Mouse (Mus musculus): ENCODE measurements around the gene Esr1. TPM values are rescaled to one million over a fixed set of nuclear protein-coding genes. Genes with fewer than 3 reads are reported as not detected.
A peak's percentile ranks its signal among the peaks of the same experiment; 100 is the strongest.
"Not testable (repeated sequence)": the region's sequence is repeated elsewhere in the genome, so short reads cannot be mapped to it uniquely, and the experiment has no call there.

Gene Esr1
- polyA plus RNA-seq, 1 experiment from 2014 or later, result 0.26 TPM

GRCm38 (mm10) chr10:4670053-4670452, 58.7 kb downstream of the Esr1 start:
- H3K9me3 ChIP-seq (ENCODE audit: low read length), result no peaks in the 10 kb centered on the region
- WGBS, result 49% methylated on average over 2 of the region's 2 CpGs
- H3K9ac ChIP-seq (replicated peaks; ENCODE audit: low read depth), result no peak overlapping the region
- no peaks in the 10 kb centered on the region for H3K27me3 ChIP-seq (replicated peaks; ENCODE audit: insufficient read depth, low read length)
- TF ChIP-seq EP300 (IDR thresholded peaks at IDR 0.05) (no peak), CTCF (IDR thresholded peaks at IDR 0.05) (no peak)
- no peak overlapping the region for H3K27ac ChIP-seq (ENCODE audit: low read length)
- DNase-seq (ENCODE audit: low spot score), result no peak
- H3K4me2 ChIP-seq (replicated peaks; ENCODE audit: low read depth, low read length), result no peak overlapping the region
- H3K4me1 ChIP-seq (ENCODE audit: insufficient read depth, low read depth, low read length), result no peaks in the 10 kb centered on the region
- no peak for ATAC-seq
- H3K36me3 ChIP-seq (ENCODE audit: insufficient read depth, low read length), result no peaks in the 10 kb centered on the region
- no peak overlapping the region for H3K4me3 ChIP-seq (ENCODE audit: low read depth, low read length)

- Histone ChIP-seq H3K27ac (ENCODE audit: low read length) (no peak overlapping the region), H3K4me1 (ENCODE audit: insufficient read depth, low read depth, low read length) (no peaks in the 10 kb centered on the region), H3K9me3 (ENCODE audit: low read length) (no peaks in the 10 kb centered on the region), H3K9ac (replicated peaks; ENCODE audit: low read depth) (no peak overlapping the region), H3K4me2 (replicated peaks; ENCODE audit: low read depth, low read length) (no peak overlapping the region), H3K27me3 (replicated peaks; ENCODE audit: insufficient read depth, low read length) (no peaks in the 10 kb centered on the region), H3K4me3 (ENCODE audit: low read depth, low read length) (no peak overlapping the region), H3K36me3 (ENCODE audit: insufficient read depth, low read length) (no peaks in the 10 kb centered on the region)
- 49% methylated on average over 3 of the region's 3 CpGs for WGBS
- no peak for TF ChIP-seq EP300 (IDR thresholded peaks at IDR 0.05)
- no peak for TF ChIP-seq CTCF (IDR thresholded peaks at IDR 0.05)
- DNase-seq (ENCODE audit: low spot score) (no peak), ATAC-seq (no peak)
These were observed 60.5 kb downstream of the Esr1 start for GRCm38 (mm10) chr10:4671876-4672275.

GRCm38 (mm10) chr10:4673311-4673816, 62.0 kb downstream of the Esr1 start:
- H3K36me3 ChIP-seq (ENCODE audit: insufficient read depth, low read length), result no peaks in the 10 kb centered on the region
- H3K27ac ChIP-seq (ENCODE audit: low read length), result no peak overlapping the region
- TF ChIP-seq CTCF (IDR thresholded peaks at IDR 0.05) (no peak), EP300 (IDR thresholded peaks at IDR 0.05) (no peak)
- no peak overlapping the region for H3K4me3 ChIP-seq (ENCODE audit: low read depth, low read length)
- no peaks in the 10 kb centered on the region for H3K27me3 ChIP-seq (replicated peaks; ENCODE audit: insufficient read depth, low read length)
- ATAC-seq (no peak), DNase-seq (ENCODE audit: low spot score) (no peak)
- WGBS, result 66% methylated on average over 4 of the region's 4 CpGs
- H3K4me2 ChIP-seq (replicated peaks; ENCODE audit: low read depth, low read length), result no peak overlapping the region
- H3K4me1 ChIP-seq (ENCODE audit: insufficient read depth, low read depth, low read length), result no peaks in the 10 kb centered on the region
- H3K9ac ChIP-seq (replicated peaks; ENCODE audit: low read depth), result no peak overlapping the region
- H3K9me3 ChIP-seq (ENCODE audit: low read length), result no peaks in the 10 kb centered on the region

DNA sequence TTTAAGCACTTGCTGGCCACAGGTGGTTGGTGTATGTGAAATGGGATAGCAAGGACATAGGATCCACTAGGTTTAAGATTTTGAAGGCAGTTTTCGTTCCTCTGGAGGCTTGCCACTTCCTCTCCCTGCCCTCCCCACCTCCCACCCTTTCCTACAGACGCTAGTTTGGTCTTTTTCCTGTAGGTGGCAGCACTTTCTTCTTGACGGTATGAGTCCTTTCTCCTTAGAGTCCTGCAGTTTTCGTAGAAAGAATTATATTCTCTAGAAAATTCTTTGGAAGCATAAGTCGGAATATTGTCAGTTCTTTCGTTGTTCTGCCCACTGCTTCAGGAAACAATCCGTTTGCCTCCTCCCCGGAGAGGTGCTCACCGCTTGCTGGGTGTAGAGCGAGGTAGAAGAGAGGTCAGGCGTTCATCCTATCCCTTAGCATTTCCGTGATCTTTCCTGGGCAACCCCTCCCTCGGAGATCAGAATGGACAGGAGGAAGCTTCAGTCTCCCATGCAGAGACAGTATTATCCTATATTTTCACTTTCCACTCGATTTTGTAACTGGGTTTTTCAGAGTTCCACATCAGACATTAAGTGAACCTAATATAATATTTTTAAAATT, 63.7 kb downstream of the Esr1 start:
- TF ChIP-seq CTCF (IDR thresholded peaks at IDR 0.05), result peak; percentile 49
- DNase-seq (ENCODE audit: low spot score), result peak; percentile 15

GRCm38 (mm10) chr10:4683106-4683505, 71.7 kb downstream of the Esr1 start:
- no peak for ATAC-seq
- H3K4me1 ChIP-seq (ENCODE audit: insufficient read depth, low read depth, low read length), result no peaks in the 10 kb centered on the region
- 76% methylated on average over 5 of the region's 5 CpGs for WGBS
- no peak overlapping the region for H3K27ac ChIP-seq (ENCODE audit: low read length)
- H3K4me3 ChIP-seq (ENCODE audit: low read depth, low read length), result no peak overlapping the region
- no peaks in the 10 kb centered on the region for H3K36me3 ChIP-seq (ENCODE audit: insufficient read depth, low read length)
- H3K9ac ChIP-seq (replicated peaks; ENCODE audit: low read depth), result no peak overlapping the region
- TF ChIP-seq EP300 (IDR thresholded peaks at IDR 0.05) (no peak), CTCF (IDR thresholded peaks at IDR 0.05) (no peak)
- no peak for DNase-seq (ENCODE audit: low spot score)
- H3K27me3 ChIP-seq (replicated peaks; ENCODE audit: insufficient read depth, low read length), result no peaks in the 10 kb centered on the region
- no peak overlapping the region for H3K4me2 ChIP-seq (replicated peaks; ENCODE audit: low read depth, low read length)
- no peaks in the 10 kb centered on the region for H3K9me3 ChIP-seq (ENCODE audit: low read length)

More for the DNA sequence above, 63.7 kb downstream of the Esr1 start:
- not testable (repeated sequence) for H3K9me3 ChIP-seq (ENCODE audit: low read length); H3K9ac ChIP-seq (replicated peaks; ENCODE audit: low read depth); ATAC-seq; H3K27ac ChIP-seq (ENCODE audit: low read length); H3K4me3 ChIP-seq (ENCODE audit: low read depth, low read length); H3K27me3 ChIP-seq (replicated peaks; ENCODE audit: insufficient read depth, low read length); H3K36me3 ChIP-seq (ENCODE audit: insufficient read depth, low read length); H3K4me1 ChIP-seq (ENCODE audit: insufficient read depth, low read depth, low read length); H3K4me2 ChIP-seq (replicated peaks; ENCODE audit: low read depth, low read length)
- WGBS, result 16% methylated on average over 14 of the region's 14 CpGs

- no peak overlapping the region for H3K4me3 ChIP-seq (ENCODE audit: low read depth, low read length)
- no peak for DNase-seq (ENCODE audit: low spot score)
- ATAC-seq, result no peak
- WGBS, result 74% methylated on average over 12 of the region's 12 CpGs
- no peaks in the 10 kb centered on the region for H3K27me3 ChIP-seq (replicated peaks; ENCODE audit: insufficient read depth, low read length)
- no peak overlapping the region for H3K4me2 ChIP-seq (replicated peaks; ENCODE audit: low read depth, low read length)
- H3K36me3 ChIP-seq (ENCODE audit: insufficient read depth, low read length), result no peaks in the 10 kb centered on the region
- no peak overlapping the region for H3K9ac ChIP-seq (replicated peaks; ENCODE audit: low read depth)
- H3K9me3 ChIP-seq (ENCODE audit: low read length), result no peaks in the 10 kb centered on the region
- TF ChIP-seq CTCF (IDR thresholded peaks at IDR 0.05) (no peak), EP300 (IDR thresholded peaks at IDR 0.05) (no peak)
- no peak overlapping the region for H3K27ac ChIP-seq (ENCODE audit: low read length)
- no peaks in the 10 kb centered on the region for H3K4me1 ChIP-seq (ENCODE audit: insufficient read depth, low read depth, low read length)
These were observed 72.4 kb downstream of the Esr1 start for GRCm38 (mm10) chr10:4683711-4684265.

Measured in lung, postnatal 0 days (tissue).